Mouse (Mus musculus) MEL (cell line): Measurements from ENCODE around the gene Krtap28-10. TPM values are rescaled to one million over a fixed set of nuclear protein-coding genes. Genes with fewer than 3 reads are reported as not detected.

Experiments used
- DNase-seq: peaks from one replicate; pipeline ENCODE4 v3.0.0; 2011; ENCODE audit warnings: low read depth, low spot score
- H3K27ac ChIP-seq: 2 replicates; pipeline ENCODE4 v1.5.1; 2012; ENCODE audit warnings: low read depth, mild to moderate bottlenecking, control low read depth, low read length, moderate library complexity; ENCODE audit not compliant: control insufficient read depth
- H3K27me3 ChIP-seq, 2 experiments: fragments of 150-350 bp in 1 of 2; sonication (generic) in 1 of 2; 2 replicates each; pipeline ENCODE4 v1.6.1; 2012; ENCODE audit warnings: low read length in 2 of 2, mild to moderate bottlenecking in 2 of 2, improper control_type of control experiment in 1 of 2, moderate library complexity in 1 of 2; ENCODE audit not compliant: insufficient read depth in 2 of 2, control insufficient read depth in 1 of 2
- H3K36me3 ChIP-seq, 2 experiments: 2 replicates each; pipeline ENCODE4 v1.6.1; 2012 to 2014; ENCODE audit warnings: low read length in 2 of 2, improper control_type of control experiment in 1 of 2, inconsistent platforms in 1 of 2, mild to moderate bottlenecking in 1 of 2; ENCODE audit not compliant: insufficient read depth in 2 of 2, control insufficient read depth in 1 of 2
- H3K4me1 ChIP-seq, 2 experiments: fragments of 150-350 bp in 1 of 2; sonication (generic) in 1 of 2; 2 replicates each; pipeline ENCODE4 v1.6.1; 2012; ENCODE audit warnings: low read length in 2 of 2, improper control_type of control experiment in 1 of 2, mild to moderate bottlenecking in 1 of 2; ENCODE audit not compliant: insufficient read depth in 2 of 2, control insufficient read depth in 1 of 2
- H3K4me3 ChIP-seq, 2 experiments: fragments of 150-350 bp in 1 of 2; sonication (generic) in 1 of 2; 2 replicates each; pipeline ENCODE4 v1.5.1; 2012; ENCODE audit warnings: low read depth in 2 of 2, low read length in 2 of 2, mild to moderate bottlenecking in 2 of 2, moderate library complexity in 2 of 2, control low read depth in 1 of 2, improper control_type of control experiment in 1 of 2; ENCODE audit not compliant: control insufficient read depth in 1 of 2, insufficient read depth in 1 of 2
- H3K79me2 ChIP-seq: 2 replicates; pipeline ENCODE4 v1.6.1; 2012; ENCODE audit warnings: mild to moderate bottlenecking, low read length, moderate library complexity; ENCODE audit not compliant: control insufficient read depth, poor library complexity, insufficient read depth
- H3K9ac ChIP-seq: 2 replicates; pipeline ENCODE4 v1.6.1; 2012; ENCODE audit warnings: low read depth, mild to moderate bottlenecking, control low read depth, low read length, moderate library complexity; ENCODE audit not compliant: control insufficient read depth, poor library complexity, severe bottlenecking
- H3K9me3 ChIP-seq: fragments of 150-350 bp; sonication (generic); replicated peaks from 2 replicates; pipeline ENCODE4 v1.6.1; 2012; ENCODE audit warnings: mild to moderate bottlenecking, low read length, improper control_type of control experiment, moderate library complexity; ENCODE audit not compliant: insufficient read depth
- CHD2 ChIP-seq: IDR thresholded peaks from 2 replicates; pipeline ENCODE4 v1.6.1; 2011; ENCODE audit warnings: low read length, improper control_type of control experiment
- CTCF ChIP-seq, 3 experiments: IDR thresholded peaks in 2 of 3; conservative IDR thresholded peaks in 1 of 3; 2 replicates each; pipeline ENCODE4 v1.5.1; 2011 to 2012; ENCODE audit warnings: low read length in 3 of 3, low read depth in 2 of 3, mild to moderate bottlenecking in 2 of 3, improper control_type of control experiment in 1 of 3, inconsistent platforms in 1 of 3, mixed read lengths in 1 of 3, moderate library complexity in 1 of 3; ENCODE audit not compliant: control insufficient read depth in 1 of 3, insufficient read depth in 1 of 3, poor library complexity in 1 of 3, severe bottlenecking in 1 of 3
- E2F4 ChIP-seq: IDR thresholded peaks from 2 replicates; pipeline ENCODE4 v1.6.1; 2011; ENCODE audit warnings: low read depth, low read length, improper control_type of control experiment, borderline replicate concordance
- ELF1 ChIP-seq: IDR thresholded peaks from 2 replicates; pipeline ENCODE4 v1.6.1; 2014; ENCODE audit warnings: low read depth, mild to moderate bottlenecking, inconsistent platforms, low read length, improper control_type of control experiment, moderate library complexity
- ETS1 ChIP-seq: IDR thresholded peaks from 2 replicates; pipeline ENCODE4 v1.6.1; 2012; ENCODE audit warnings: low read depth, mild to moderate bottlenecking, inconsistent platforms, low read length, improper control_type of control experiment, moderate library complexity
- GABPA ChIP-seq: IDR thresholded peaks from 2 replicates; pipeline ENCODE4 v1.6.1; 2012; ENCODE audit warnings: low read depth, mild to moderate bottlenecking, inconsistent platforms, low read length, improper control_type of control experiment, moderate library complexity
- HCFC1 ChIP-seq: IDR thresholded peaks from 2 replicates; pipeline ENCODE4 v1.6.1; 2012; ENCODE audit warnings: low read depth, mild to moderate bottlenecking, inconsistent platforms, low read length, improper control_type of control experiment, moderate library complexity
- JUND ChIP-seq: IDR thresholded peaks from 2 replicates; pipeline ENCODE4 v1.6.1; 2011; ENCODE audit warnings: low read depth, mild to moderate bottlenecking, improper control_type of control experiment, low read length
- KAT2A ChIP-seq: conservative IDR thresholded peaks from 2 replicates; pipeline ENCODE4 v1.6.1; 2012; ENCODE audit warnings: low read depth, low read length, improper control_type of control experiment, inconsistent platforms
- MAFK ChIP-seq: IDR thresholded peaks from 2 replicates; pipeline ENCODE4 v1.6.1; 2011; ENCODE audit warnings: low read depth, mild to moderate bottlenecking, low read length, improper control_type of control experiment, borderline replicate concordance
- MAX ChIP-seq: IDR thresholded peaks from 2 replicates; pipeline ENCODE4 v1.6.1; 2011; ENCODE audit warnings: low read length, improper control_type of control experiment
- MAZ ChIP-seq: IDR thresholded peaks from 2 replicates; pipeline ENCODE4 v1.6.1; 2012; ENCODE audit warnings: low read depth, mild to moderate bottlenecking, inconsistent platforms, low read length, improper control_type of control experiment
- MYC ChIP-seq: IDR thresholded peaks from 2 replicates; pipeline ENCODE4 v1.6.1; 2011; ENCODE audit warnings: low read depth, mild to moderate bottlenecking, low read length, improper control_type of control experiment, moderate library complexity
- NRF1 ChIP-seq: IDR thresholded peaks from 2 replicates; pipeline ENCODE4 v1.6.1; 2014; ENCODE audit warnings: low read depth, mild to moderate bottlenecking, inconsistent platforms, low read length, improper control_type of control experiment, moderate library complexity; ENCODE audit not compliant: poor library complexity, insufficient read depth, severe bottlenecking
- POLR2AphosphoS2 ChIP-seq: IDR thresholded peaks from 2 replicates; pipeline ENCODE4 v1.6.1; 2011; ENCODE audit warnings: low read length, improper control_type of control experiment
- RAD21 ChIP-seq: IDR thresholded peaks from 2 replicates; pipeline ENCODE4 v1.6.1; 2011; ENCODE audit warnings: mild to moderate bottlenecking, low read depth, low read length, improper control_type of control experiment
- RCOR1 ChIP-seq: IDR thresholded peaks from 2 replicates; pipeline ENCODE4 v1.6.1; 2012; ENCODE audit warnings: low read depth, mild to moderate bottlenecking, inconsistent platforms, low read length, improper control_type of control experiment
- SIN3A ChIP-seq: IDR thresholded peaks from 2 replicates; pipeline ENCODE4 v1.6.1; 2012; ENCODE audit warnings: low read length, improper control_type of control experiment, inconsistent platforms
- SMC3 ChIP-seq: IDR thresholded peaks from 2 replicates; pipeline ENCODE4 v1.6.1; 2011; ENCODE audit warnings: low read depth, low read length, improper control_type of control experiment
- TAL1 ChIP-seq: IDR thresholded peaks from 2 replicates; pipeline ENCODE4 v1.6.1; 2012; ENCODE audit warnings: mild to moderate bottlenecking, inconsistent platforms, low read length, moderate library complexity, mixed read lengths
- USF2 ChIP-seq, 2 experiments: IDR thresholded peaks; 2 replicates each; pipeline ENCODE4 v1.6.1; 2011 to 2012; ENCODE audit warnings: improper control_type of control experiment in 2 of 2, low read length in 2 of 2, borderline replicate concordance in 1 of 2, inconsistent platforms in 1 of 2, low read depth in 1 of 2, mild to moderate bottlenecking in 1 of 2; ENCODE audit not compliant: insufficient read depth in 1 of 2
- ZC3H11A ChIP-seq: IDR thresholded peaks from 2 replicates; pipeline ENCODE4 v1.6.1; 2012; ENCODE audit warnings: low read depth, mild to moderate bottlenecking, inconsistent platforms, low read length, improper control_type of control experiment
- ZKSCAN1 ChIP-seq: IDR thresholded peaks from 2 replicates; pipeline ENCODE4 v1.6.1; 2012; ENCODE audit warnings: low read depth, mild to moderate bottlenecking, inconsistent platforms, low read length, improper control_type of control experiment, moderate library complexity
- polyA plus RNA-seq, 2 experiments: library from polyadenylated mRNA; stranded (reverse) in 1 of 2; unstranded in 1 of 2; fragments of >175 nt in 1 of 2; fragments of >200 nt in 1 of 2; gene quantifications; 2 replicates each; pipeline versions ENCODE4 v1.2.1 to v1.2.4; 2012; ENCODE audit warnings: low replicate concordance in 2 of 2, low read depth in 1 of 2; ENCODE audit not compliant: insufficient read length in 2 of 2, insufficient read depth in 1 of 2, missing spikeins in 1 of 2
- total RNA-seq: library from RNA; depleted of rRNA; stranded (reverse); fragments of 300-350 nt; gene quantifications from 2 replicates; pipeline ENCODE4 v1.2.3, GENCODE M21; 2012

The Krtap28-10 gene
- total and polyA plus RNA-seq, 3 experiments, result not detected

DNA sequence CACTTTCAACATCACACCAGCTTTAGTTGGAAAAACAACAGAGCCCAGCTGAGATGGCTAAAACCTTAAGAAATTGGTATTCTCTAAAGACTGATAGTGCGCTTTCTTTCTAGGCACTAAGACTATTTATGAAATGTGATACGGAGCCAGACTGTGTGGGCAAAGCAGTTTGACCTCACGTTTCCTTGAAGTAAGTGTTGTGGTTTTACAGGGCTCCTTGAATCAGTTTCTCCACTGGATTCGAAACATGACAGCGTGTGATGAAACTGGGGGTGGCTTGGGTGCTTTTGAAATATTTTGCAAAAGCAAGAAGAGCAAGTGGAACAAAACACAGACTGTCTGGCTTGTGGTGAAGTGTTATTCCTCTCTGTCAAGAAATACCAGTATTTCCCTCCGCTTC, 34.7 kb upstream of the Krtap28-10 start:
- TF ChIP-seq CHD2, result no peak
- TF ChIP-seq MYC, result no peak
- TF ChIP-seq ZKSCAN1, result no peak
- TF ChIP-seq MAZ, result no peak
- TF ChIP-seq NRF1, result no peak
- TF ChIP-seq MAX, result no peak
- no peak for TF ChIP-seq E2F4
- TF ChIP-seq SIN3A, result no peak
- no peak for TF ChIP-seq GABPA
- no peak for TF ChIP-seq RCOR1
- TF ChIP-seq MAFK, result no peak
- TF ChIP-seq POLR2AphosphoS2, result no peak
- no peak for TF ChIP-seq ETS1
- TF ChIP-seq KAT2A, result no peak
- no peak for TF ChIP-seq USF2 (IDR thresholded peaks at IDR 0.05; ENCODE audit: borderline replicate concordance in 1 of 2, insufficient read depth in 1 of 2, low read depth in 1 of 2, low read length in 2 of 2)
- no peak for TF ChIP-seq ELF1
- no peak for TF ChIP-seq TAL1
- TF ChIP-seq JUND, result no peak
- no peak overlapping the region for H3K9ac ChIP-seq
- no peaks in the 10 kb centered on the region for H3K36me3 ChIP-seq
- no peaks in the 10 kb centered on the region for H3K9me3 ChIP-seq
- H3K27ac ChIP-seq, result no peak overlapping the region
- no peak overlapping the region for H3K4me3 ChIP-seq
- H3K4me1 ChIP-seq, result no peaks in the 10 kb centered on the region
- no peaks in the 10 kb centered on the region; a peak in 1 of 4 replicates for H3K27me3 ChIP-seq
- no peak for DNase-seq
- no peaks in the 10 kb centered on the region for H3K79me2 ChIP-seq

GRCm38 (mm10) chr1:83076190-83076917, 34.1 kb upstream of the Krtap28-10 start:
- Histone ChIP-seq H3K4me3 (no peak overlapping the region), H3K4me1 (no peaks in the 10 kb centered on the region), H3K36me3 (no peaks in the 10 kb centered on the region), H3K79me2 (no peaks in the 10 kb centered on the region), H3K27ac (no peak overlapping the region), H3K27me3 (no peaks in the 10 kb centered on the region; a peak in 1 of 4 replicates), H3K9ac (no peak overlapping the region), H3K9me3 (no peaks in the 10 kb centered on the region)
- peak; percentile 49 for DNase-seq
- TF ChIP-seq RAD21, result peak; percentile 78
- TF ChIP-seq ZC3H11A, result peak; percentile 61
- peak; percentile 53 to 87 (median 79) for TF ChIP-seq CTCF (IDR thresholded peaks at IDR 0.05 in 2 of 3, conservative IDR thresholded peaks at IDR 0.05 in 1 of 3; ENCODE audit: control insufficient read depth in 1 of 3, insufficient read depth in 1 of 3, low read depth in 2 of 3, low read length in 3 of 3, poor library complexity in 1 of 3, severe bottlenecking in 1 of 3)
- TF ChIP-seq SMC3, result peak; percentile 78
- no peak for TF ChIP-seq HCFC1
